Mouse (Mus musculus): ENCODE data around the gene Tnf.
A peak's percentile ranks its signal among the peaks of the same experiment; 100 is the strongest.

GRCm38 (mm10) chr17:35234903-35235302 is 33.1 kb upstream of the Tnf start:
- TF ChIP-seq POLR2A (IDR thresholded peaks at IDR 0.05; ENCODE audit: insufficient read length, low read depth), result peak; percentile 85
- no peak for TF ChIP-seq MAX (IDR thresholded peaks at IDR 0.05; ENCODE audit: low read depth)
- peak in 2 of 3 experiments; percentile 21 to 43 for TF ChIP-seq MYOG (IDR thresholded peaks at IDR 0.05; ENCODE audit: control insufficient read depth in 1 of 3, insufficient read depth in 1 of 3, insufficient read length in 2 of 3, low read depth in 2 of 3)
- no peak for TF ChIP-seq CEBPB (IDR thresholded peaks at IDR 0.05; ENCODE audit: insufficient read depth, poor library complexity, severe bottlenecking)

All from myocyte (in vitro differentiated cells).